Mouse (Mus musculus): ENCODE measurements around the gene Mgat5. TPM values are rescaled to one million over a fixed set of nuclear protein-coding genes. Genes with fewer than 3 reads are reported as not detected.

Mgat5 gene
- polyA plus RNA-seq, 1 experiment: 24.1 TPM

DNA sequence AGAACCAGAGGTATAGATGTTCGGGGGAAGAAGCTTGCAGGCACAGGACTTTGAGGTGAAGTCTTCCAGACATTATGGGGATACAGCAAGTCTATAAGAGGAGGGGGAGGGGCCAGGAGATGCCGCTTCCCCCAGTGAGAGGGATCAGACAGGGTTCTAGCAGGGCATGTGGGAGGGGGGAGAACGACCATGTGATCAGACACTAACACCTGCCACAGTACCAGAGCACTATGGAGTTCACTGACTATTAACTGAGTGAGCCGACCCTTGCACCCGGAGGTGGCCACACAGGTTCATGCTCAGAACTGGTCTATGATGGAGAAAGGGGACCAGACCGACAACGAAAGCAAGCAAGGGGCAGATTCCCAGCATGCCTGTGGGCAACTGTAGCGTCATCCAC lies 318.5 kb downstream of the Mgat5 start:
- 93% methylated on average over 8 of the region's 8 CpGs for WGBS
- Histone ChIP-seq H3K4me1 (replicated peaks; ENCODE audit: control insufficient read depth, insufficient read depth, low read length) (no peaks in the 10 kb centered on the region), H3K27me3 (ENCODE audit: control insufficient read depth, insufficient read depth, low read length) (no peaks in the 10 kb centered on the region), H3K36me3 (ENCODE audit: control insufficient read depth, insufficient read depth, low read length) (no peaks in the 10 kb centered on the region), H3K27ac (ENCODE audit: control insufficient read depth, insufficient read depth, low read length) (no peak overlapping the region), H3K4me3 (ENCODE audit: control insufficient read depth, insufficient read depth, low read length) (no peak overlapping the region)
- no peak for TF ChIP-seq CTCF (IDR thresholded peaks at IDR 0.05; ENCODE audit: borderline replicate concordance, control insufficient read depth, extremely low read depth, insufficient read depth, low read length, poor library complexity)
- TF ChIP-seq POLR2A (IDR thresholded peaks at IDR 0.05; ENCODE audit: control insufficient read depth, extremely low read depth, insufficient read depth, low read length, poor library complexity): no peak
- no peak for DNase-seq

DNA sequence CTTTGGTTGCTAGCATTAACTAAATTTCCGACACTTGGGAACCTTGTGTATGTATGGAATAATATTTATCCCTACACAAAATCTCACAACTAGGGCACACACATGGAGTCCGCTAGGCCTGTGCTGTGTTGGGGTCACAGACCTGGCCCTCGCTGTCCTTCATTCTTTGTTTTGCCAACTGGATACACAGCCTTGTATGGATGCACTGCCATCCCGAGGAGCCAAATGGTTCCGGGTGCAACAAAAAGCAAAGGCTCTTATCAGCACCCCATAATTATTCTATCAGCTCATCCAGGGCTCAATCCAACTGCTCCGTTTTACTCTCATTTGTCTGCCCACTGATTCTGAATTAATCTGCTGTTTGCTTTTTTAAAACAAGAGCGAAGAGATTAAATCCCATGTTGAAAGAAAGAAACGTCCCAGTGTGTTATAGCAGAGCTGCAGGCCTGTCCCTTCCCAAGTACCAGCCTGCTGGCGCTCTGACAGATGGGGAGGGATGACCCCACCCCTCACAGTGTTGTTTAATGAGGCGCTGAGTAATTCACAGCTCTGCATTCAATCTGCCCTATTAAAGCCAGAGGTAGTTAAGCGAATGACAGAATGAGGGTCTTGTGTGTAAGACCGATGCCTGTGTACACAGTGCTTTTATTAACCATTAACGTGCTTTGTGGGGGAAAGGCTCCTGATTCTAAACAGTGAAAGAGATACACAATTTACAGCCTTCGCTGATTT lies 326.2 kb downstream of the Mgat5 start:
- H3K4me1 ChIP-seq (replicated peaks; ENCODE audit: control insufficient read depth, insufficient read depth, low read length): no peaks in the 10 kb centered on the region
- no peaks in the 10 kb centered on the region for H3K27me3 ChIP-seq (ENCODE audit: control insufficient read depth, insufficient read depth, low read length)
- no peak for DNase-seq
- H3K4me3 ChIP-seq (ENCODE audit: control insufficient read depth, insufficient read depth, low read length): no peak overlapping the region
- H3K27ac ChIP-seq (ENCODE audit: control insufficient read depth, insufficient read depth, low read length): no peak overlapping the region
- H3K36me3 ChIP-seq (ENCODE audit: control insufficient read depth, insufficient read depth, low read length): no peaks in the 10 kb centered on the region
- WGBS: 90% methylated on average over 14 of the region's 14 CpGs
- TF ChIP-seq CTCF (IDR thresholded peaks at IDR 0.05; ENCODE audit: borderline replicate concordance, control insufficient read depth, extremely low read depth, insufficient read depth, low read length, poor library complexity): no peak
- TF ChIP-seq POLR2A (IDR thresholded peaks at IDR 0.05; ENCODE audit: control insufficient read depth, extremely low read depth, insufficient read depth, low read length, poor library complexity): no peak

DNA sequence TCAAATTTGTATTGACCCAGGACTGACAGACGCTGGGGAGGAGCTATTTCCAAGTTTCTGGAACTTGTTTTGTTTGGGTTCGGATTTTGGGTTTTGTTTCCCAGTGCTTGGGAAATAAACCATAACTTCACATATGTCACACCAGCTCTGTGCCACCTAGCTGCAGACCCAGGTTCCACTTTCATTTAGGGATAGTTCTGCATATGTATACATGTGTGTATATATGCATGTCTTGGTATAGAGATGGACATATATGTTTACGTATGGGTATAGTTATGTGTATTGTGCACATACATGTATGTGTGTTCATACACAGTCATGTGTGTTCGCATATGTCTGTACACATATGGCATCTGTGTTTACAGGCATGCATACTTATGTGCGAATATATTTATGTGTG lies 326.9 kb downstream of the Mgat5 start:
- no peak overlapping the region for H3K4me3 ChIP-seq (ENCODE audit: control insufficient read depth, insufficient read depth, low read length)
- H3K27me3 ChIP-seq (ENCODE audit: control insufficient read depth, insufficient read depth, low read length): no peaks in the 10 kb centered on the region
- DNase-seq: no peak
- whole genome bisulfite sequencing: 89% methylated on average over 5 of the region's 5 CpGs
- no peaks in the 10 kb centered on the region for H3K4me1 ChIP-seq (replicated peaks; ENCODE audit: control insufficient read depth, insufficient read depth, low read length)
- no peak overlapping the region for H3K27ac ChIP-seq (ENCODE audit: control insufficient read depth, insufficient read depth, low read length)
- no peaks in the 10 kb centered on the region for H3K36me3 ChIP-seq (ENCODE audit: control insufficient read depth, insufficient read depth, low read length)
- TF ChIP-seq CTCF (IDR thresholded peaks at IDR 0.05; ENCODE audit: borderline replicate concordance, control insufficient read depth, extremely low read depth, insufficient read depth, low read length, poor library complexity) (no peak), POLR2A (IDR thresholded peaks at IDR 0.05; ENCODE audit: control insufficient read depth, extremely low read depth, insufficient read depth, low read length, poor library complexity) (no peak)

DNA sequence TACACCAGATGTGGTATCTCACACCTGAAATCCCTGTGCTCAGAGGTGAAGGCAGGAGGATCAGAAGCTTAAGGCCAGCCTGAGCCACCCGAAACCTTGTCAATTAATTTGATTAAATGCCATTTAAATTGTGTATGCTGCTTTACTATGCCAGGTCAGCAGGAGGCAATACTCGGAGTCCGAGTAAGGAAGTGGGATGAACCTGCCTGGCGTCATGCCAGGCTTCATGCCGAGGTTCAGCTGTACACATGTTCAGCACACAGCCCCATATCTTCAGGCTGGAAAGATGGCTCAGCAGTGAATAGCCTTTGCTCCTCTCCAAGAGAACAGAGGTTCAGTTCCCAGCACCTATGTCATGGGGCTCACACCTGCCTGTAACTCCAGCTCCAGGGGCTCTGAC lies 331.6 kb downstream of the Mgat5 start:
- TF ChIP-seq CTCF (IDR thresholded peaks at IDR 0.05; ENCODE audit: borderline replicate concordance, control insufficient read depth, extremely low read depth, insufficient read depth, low read length, poor library complexity): no peak
- TF ChIP-seq POLR2A (IDR thresholded peaks at IDR 0.05; ENCODE audit: control insufficient read depth, extremely low read depth, insufficient read depth, low read length, poor library complexity): no peak
- DNase-seq: no peak
- Histone ChIP-seq H3K36me3 (ENCODE audit: control insufficient read depth, insufficient read depth, low read length) (no peaks in the 10 kb centered on the region), H3K4me1 (replicated peaks; ENCODE audit: control insufficient read depth, insufficient read depth, low read length) (no peaks in the 10 kb centered on the region), H3K27ac (ENCODE audit: control insufficient read depth, insufficient read depth, low read length) (no peak overlapping the region), H3K4me3 (ENCODE audit: control insufficient read depth, insufficient read depth, low read length) (no peak overlapping the region), H3K27me3 (ENCODE audit: control insufficient read depth, insufficient read depth, low read length) (no peaks in the 10 kb centered on the region)
- WGBS: 74% methylated on average over 5 of the region's 5 CpGs

DNA sequence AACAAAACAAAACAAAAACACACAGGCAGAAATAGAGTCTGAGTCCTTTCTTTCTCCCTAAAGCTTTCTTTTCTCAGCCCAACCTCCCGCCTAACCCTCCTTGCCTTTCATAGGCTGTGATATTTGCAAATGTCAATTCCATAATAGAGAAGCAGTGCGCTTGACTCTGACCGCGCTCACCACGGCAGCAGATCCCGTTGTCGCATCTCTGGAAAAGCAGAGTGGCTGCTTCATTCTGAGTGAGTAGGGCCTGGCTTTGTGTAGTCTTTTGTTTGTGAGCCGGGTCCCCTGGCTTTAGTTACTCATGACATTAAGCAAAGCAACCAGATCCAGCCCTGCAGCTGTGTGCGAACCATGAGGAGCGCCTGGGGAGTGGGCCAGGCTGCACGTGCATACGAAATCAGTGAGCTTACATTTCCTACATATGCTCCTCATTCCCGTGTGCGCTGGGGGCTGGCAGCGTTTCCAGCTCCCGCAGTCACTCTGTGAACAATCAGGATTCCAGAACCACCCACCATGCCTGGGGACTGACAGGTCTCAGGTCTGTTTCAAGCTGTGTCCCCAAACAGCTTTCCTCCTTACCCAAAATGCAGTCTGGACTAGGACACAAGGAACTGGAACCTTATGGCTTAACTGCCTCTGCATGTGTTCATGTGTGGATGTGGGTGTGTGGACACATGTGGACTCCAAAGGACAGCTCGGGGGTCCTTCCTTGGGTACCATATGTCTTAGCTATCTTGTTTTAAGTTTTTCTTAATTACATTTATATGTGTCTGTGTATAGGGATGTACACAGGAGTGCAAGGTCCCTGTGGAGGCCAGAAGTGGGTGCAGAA lies 332.6 kb downstream of the Mgat5 start:
- TF ChIP-seq CTCF (IDR thresholded peaks at IDR 0.05; ENCODE audit: borderline replicate concordance, control insufficient read depth, extremely low read depth, insufficient read depth, low read length, poor library complexity) (no peak), POLR2A (IDR thresholded peaks at IDR 0.05; ENCODE audit: control insufficient read depth, extremely low read depth, insufficient read depth, low read length, poor library complexity) (no peak)
- WGBS: 72% methylated on average over 17 of the region's 17 CpGs
- H3K27me3 ChIP-seq (ENCODE audit: control insufficient read depth, insufficient read depth, low read length): no peaks in the 10 kb centered on the region
- no peak overlapping the region for H3K27ac ChIP-seq (ENCODE audit: control insufficient read depth, insufficient read depth, low read length)
- DNase-seq: no peak
- H3K4me3 ChIP-seq (ENCODE audit: control insufficient read depth, insufficient read depth, low read length): no peak overlapping the region
- H3K36me3 ChIP-seq (ENCODE audit: control insufficient read depth, insufficient read depth, low read length): no peaks in the 10 kb centered on the region
- no peaks in the 10 kb centered on the region for H3K4me1 ChIP-seq (replicated peaks; ENCODE audit: control insufficient read depth, insufficient read depth, low read length)

Measured in thymus, adult 2 months (tissue).